Mouse (Mus musculus) erythroblast, embryonic 14.5 days (primary cell): Measurements from ENCODE around the gene Smim20. TPM values are rescaled to one million over a fixed set of nuclear protein-coding genes. Genes with fewer than 3 reads are reported as not detected.

Experiments used
- H3K27me3 ChIP-seq: 2 replicates; pipeline ENCODE4 v1.6.1; 2012; ENCODE audit warnings: inconsistent platforms; ENCODE audit not compliant: control insufficient read depth
- H3K36me3 ChIP-seq: 2 replicates; pipeline ENCODE4 v1.6.1; 2012; ENCODE audit warnings: mild to moderate bottlenecking, inconsistent platforms; ENCODE audit not compliant: control insufficient read depth
- H3K4me1 ChIP-seq: 2 replicates; pipeline ENCODE4 v1.6.1; 2012; ENCODE audit warnings: inconsistent platforms; ENCODE audit not compliant: control insufficient read depth
- H3K4me3 ChIP-seq: replicated peaks from 2 replicates; pipeline ENCODE3; 2012; ENCODE audit warnings: moderate library complexity, mild to moderate bottlenecking, inconsistent platforms
- H3K9me3 ChIP-seq: 2 replicates; pipeline ENCODE4 v1.6.1; 2012; ENCODE audit warnings: low read length, inconsistent platforms, mixed read lengths; ENCODE audit not compliant: control insufficient read depth
- GATA1 ChIP-seq: IDR thresholded peaks from 2 replicates; pipeline ENCODE4 v1.6.1; 2012; ENCODE audit warnings: low read length, inconsistent platforms, mixed read lengths
- TAL1 ChIP-seq: IDR thresholded peaks from 3 replicates; pipeline ENCODE4 v1.6.1; 2012; ENCODE audit warnings: low read length, inconsistent platforms, mixed read lengths
- polyA plus RNA-seq: library from polyadenylated mRNA; stranded (reverse); fragments of >175 nt; gene quantifications from 2 replicates; pipeline ENCODE4 v1.2.3, GENCODE M21; 2012

Gene Smim20
- polyA plus RNA-seq, 1 experiment: 1.4 TPM

DNA sequence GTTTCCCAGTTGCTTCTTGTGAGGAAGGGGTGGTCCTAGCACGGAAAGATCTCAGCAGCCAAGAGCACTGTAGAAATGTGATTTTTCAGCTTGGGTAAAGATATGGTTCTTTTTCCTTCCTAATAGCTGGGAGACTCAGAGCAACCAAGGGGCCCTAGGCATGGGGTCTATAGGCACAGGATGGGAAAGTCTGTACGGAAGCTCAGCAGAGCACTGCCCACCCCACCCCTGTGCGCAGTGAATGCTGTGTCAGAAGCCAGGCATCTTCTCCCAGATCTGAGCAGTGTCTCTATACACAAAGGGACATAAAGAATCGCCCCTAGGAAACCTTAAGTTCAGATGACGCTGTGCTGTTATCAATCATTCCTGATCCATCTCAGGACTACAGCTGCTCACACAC, 59.6 kb downstream of the Smim20 start:
- no peak for TF ChIP-seq TAL1
- no peak for TF ChIP-seq GATA1
- no peaks in the 10 kb centered on the region for H3K27me3 ChIP-seq
- no peak overlapping the region for H3K4me3 ChIP-seq
- no peaks in the 10 kb centered on the region for H3K36me3 ChIP-seq
- H3K9me3 ChIP-seq: no peaks in the 10 kb centered on the region
- no peaks in the 10 kb centered on the region for H3K4me1 ChIP-seq

Other genes with a start within 250 kb of the Smim20 start
- not detected in 2 replicates for gene Slc34a2, start 229.0 kb upstream of the Smim20 start, polyA plus RNA-seq
- not detected in 2 replicates for gene Sel1l3, start 53.2 kb upstream of the Smim20 start, polyA plus RNA-seq
- gene Rbpj, start 199.1 kb downstream of the Smim20 start, polyA plus RNA-seq: 0.07 and 0.21 TPM in 2 replicates